Mouse (Mus musculus): ENCODE results near the gene Wdr62.
A peak's percentile ranks its signal among the peaks of the same experiment; 100 is the strongest.

The Wdr62 gene

DNA sequence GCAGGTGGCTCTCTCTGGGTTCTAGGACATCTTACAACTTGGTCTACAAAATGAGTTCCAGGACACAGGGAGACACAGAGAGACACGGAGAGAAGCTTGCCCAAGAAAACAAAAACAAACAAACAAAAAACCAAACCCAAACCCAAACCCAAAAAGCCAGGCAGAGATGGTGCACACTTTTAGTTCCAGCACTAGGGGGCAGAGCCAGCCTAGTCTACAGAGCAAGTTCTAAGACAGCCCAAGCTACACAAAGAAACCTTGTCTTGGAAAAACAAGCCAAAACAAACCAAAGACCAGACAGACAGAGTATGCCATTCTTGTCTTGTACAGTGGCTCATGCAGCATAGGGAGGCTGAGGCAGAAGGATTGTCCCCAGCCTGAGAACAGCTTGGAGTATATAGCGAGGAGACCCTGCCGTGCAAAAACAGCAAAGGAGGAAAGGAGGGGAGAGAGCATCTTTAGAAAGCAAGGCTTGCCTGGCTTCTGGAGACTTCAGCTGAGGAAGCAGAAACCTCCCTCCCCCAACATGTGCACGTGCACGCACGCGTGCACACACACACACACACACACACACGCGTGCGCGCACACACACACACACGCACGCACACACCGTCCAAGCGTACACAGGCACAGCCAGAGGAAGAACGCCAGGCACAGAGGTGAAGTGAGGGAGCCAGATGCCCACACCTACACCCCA lies 26.0 kb upstream of the Wdr62 start:
- no peak for DNase-seq (ENCODE audit: low spot score in 2 of 2)

DNA sequence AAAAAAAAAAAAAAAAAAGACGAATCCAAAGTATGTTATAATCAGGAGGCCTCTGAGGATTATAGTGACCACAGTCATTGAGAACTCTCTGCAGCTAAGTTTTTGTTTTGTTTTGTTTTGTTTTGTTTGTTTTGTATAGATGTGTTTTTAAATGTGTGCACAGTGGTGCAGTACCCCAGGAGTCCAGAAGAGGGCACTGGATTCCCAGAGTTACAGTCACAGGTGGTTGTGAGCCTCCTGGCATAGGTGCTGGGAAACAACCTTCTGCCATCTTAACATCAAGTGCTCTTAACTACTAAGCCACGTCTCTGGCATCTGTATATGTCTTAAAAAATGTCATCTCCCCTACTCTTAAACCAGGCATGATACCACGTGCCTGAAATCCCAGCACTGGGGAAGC lies 20.7 kb upstream of the Wdr62 start:
- DNase-seq (ENCODE audit: low spot score in 2 of 2), result no peak

DNA sequence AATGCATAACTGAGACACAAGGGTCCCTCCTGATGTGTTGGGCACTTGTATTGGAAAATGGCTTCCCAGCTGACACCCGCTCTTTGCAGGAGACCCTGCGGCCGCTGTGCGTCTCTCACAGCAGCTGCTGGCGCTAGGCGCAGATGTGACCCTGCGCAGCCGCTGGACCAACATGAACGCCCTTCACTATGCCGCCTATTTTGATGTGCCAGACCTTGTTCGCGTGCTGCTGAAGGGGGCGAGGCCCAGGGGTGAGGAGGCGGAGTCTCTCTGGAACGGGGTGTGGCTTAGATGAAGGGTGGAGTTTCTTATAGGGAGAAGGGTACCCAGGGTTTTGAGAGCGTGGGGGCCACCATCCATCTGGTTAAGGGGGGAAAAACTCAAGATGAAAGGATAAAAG lies 17.0 kb upstream of the Wdr62 start:
- no peak for DNase-seq (ENCODE audit: low spot score in 2 of 2)

DNA sequence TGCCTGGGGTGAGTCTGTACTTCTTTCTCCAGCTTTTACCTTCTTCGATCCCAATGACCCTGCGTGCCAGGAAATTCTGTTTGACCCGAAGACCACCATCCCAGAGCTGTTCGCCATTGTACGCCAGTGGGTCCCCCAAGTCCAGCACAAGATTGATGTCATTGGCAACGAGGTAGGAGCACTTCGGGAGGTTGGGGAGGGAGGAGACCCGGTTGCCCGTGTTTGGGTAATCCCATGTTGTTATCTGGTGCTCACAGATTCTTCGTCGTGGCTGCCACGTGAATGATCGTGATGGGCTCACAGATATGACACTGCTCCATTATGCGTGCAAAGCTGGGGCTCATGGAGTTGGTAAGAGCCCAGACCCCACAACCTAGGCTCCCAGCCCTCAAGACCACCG lies 16.6 kb upstream of the Wdr62 start:
- no peak for DNase-seq (ENCODE audit: low spot score in 2 of 2)

DNA sequence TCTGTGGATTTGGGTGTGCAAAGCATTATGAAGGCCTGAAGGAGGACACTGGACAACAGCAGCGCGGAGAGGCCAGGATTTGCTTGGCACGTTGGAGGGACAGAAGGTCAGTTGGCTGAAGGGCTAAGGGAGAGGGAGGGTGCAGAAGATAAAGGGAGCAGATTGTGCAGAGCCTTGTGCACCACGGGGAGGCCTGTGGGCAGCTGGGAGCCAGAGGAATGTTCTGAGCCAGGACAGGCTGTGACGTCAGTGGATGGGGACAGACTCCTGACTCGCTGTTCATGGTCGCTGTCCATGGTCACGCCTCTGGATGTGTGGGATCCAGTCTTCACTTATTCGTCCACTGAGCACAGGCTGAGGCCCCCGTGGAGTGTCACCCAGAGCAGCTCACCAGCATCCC lies 14.9 kb upstream of the Wdr62 start:
- no peak for DNase-seq (ENCODE audit: low spot score in 2 of 2)

DNA sequence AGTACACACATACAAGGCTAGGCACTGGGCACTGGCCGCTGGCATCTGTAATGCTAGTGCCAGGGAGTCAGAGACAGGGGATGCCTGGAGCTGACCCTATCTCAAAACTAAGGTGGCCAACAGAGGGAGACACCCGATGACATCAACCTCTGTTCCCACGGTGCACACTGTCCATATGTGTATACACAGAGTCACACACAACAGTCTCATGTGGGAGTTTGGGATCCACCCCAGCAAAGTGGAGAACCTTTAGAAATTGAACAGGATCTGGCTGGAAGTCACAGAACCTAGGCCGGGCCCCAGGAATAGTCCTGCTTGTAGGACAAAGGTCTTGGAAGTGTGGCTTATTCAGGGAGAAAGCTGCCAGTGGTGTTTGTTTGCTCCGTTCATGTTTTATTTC lies 14.1 kb upstream of the Wdr62 start:
- no peak for DNase-seq (ENCODE audit: low spot score in 2 of 2)

DNA sequence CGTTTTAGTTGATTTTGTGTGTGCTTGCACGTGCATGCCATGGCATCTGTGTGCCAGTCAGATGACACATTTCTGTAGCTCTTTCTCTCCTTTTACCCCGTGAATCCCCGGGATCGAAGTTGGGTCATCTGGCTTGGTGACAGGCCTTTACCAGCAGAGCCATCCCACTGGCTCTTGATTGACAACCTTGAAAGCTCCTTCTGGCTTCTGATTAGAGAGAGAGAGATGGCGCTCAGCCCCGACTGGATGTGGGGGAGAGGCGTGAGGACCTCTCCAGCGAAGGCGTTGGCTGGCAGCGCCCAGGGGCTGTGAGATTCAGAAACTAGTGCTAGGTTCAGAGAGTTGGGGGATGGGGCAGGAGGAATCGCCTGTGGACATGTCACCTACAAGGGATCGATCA lies 13.6 kb upstream of the Wdr62 start:
- no peak for DNase-seq (ENCODE audit: low spot score in 2 of 2)

DNA sequence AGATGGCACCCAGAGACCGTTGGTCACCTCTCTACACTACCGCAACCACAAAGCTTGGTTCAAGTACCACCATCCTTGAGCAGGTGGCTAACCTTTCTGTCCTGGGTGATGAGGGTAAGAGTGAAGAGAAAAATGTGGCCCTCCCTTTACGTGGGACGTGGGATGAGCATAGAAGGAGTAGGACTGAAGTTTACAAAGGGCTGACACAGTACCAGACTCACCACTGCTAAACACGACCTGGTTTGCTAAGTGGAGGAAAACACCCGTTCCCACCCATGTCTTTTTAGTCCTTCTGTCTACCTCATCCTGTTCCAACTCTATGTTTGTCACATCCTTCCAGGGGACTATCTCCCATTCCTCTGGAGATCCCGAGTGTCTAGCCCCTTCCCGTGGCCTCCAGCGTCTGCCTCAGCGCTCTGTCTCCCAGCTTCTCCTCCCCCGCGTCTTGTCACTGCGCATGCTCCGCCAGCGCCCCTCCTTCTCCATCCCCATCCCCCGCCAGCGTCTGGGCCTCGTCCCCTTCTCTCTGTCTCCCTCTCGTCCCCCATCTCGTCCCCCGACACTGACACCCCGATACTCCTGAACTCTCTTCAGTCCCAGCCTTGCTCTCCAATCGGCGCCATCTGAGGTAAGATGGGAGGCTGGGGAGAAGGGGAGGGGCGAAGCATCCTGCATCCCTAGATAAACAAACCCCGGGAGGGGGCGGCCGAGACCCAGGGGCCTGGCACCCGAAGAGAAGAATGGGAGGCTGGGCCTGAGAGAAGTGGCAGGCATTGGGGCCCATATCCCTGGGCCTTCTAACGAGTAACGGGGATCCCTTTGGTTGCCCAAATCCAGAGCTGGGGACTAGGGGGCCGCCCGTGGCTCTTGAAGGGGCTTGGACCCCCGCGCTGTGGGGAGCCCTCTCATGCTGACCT lies 11.3 kb upstream of the Wdr62 start, which contains the start of gene Clip3:
TSS of gene Clip3 (plus strand) at position 514 of the 917 bp plus-strand sequence.
- DNase-seq (ENCODE audit: low spot score in 2 of 2), result peak; percentile 76 to 89

DNA sequence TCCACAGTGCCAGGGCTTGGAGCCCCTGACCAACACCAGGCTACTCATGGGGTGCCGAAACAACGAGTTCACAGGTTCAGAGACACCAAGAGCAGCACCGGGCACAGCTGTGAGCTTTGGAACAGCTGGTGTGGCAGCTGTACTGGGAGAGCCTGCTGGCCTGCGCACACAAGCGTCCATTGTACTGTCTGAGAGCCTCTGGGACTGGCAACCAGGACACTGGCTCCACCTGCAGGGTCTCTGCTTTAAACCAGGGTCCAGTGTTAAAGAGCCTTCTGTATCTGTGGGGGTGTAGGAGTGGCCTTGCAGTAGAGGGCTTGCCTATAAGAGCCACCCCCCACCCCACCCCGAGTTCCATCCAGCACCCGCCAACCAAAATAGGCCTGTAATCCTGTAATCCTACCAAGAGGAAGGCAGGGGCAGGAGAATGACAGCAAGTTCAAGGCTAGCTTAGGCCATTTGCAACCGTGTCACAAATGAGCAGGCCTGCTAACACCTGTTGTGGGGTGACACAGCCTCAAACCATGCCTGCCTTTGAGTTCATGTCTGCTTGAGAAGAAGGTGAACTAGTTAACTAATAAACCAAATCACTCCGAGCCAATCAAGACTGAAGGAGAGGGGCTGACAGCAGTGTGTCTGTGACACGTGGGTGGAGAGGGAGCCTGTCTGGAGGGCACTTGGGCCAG lies 9.6 kb upstream of the Wdr62 start:
- DNase-seq (ENCODE audit: low spot score in 2 of 2), result no peak

DNA sequence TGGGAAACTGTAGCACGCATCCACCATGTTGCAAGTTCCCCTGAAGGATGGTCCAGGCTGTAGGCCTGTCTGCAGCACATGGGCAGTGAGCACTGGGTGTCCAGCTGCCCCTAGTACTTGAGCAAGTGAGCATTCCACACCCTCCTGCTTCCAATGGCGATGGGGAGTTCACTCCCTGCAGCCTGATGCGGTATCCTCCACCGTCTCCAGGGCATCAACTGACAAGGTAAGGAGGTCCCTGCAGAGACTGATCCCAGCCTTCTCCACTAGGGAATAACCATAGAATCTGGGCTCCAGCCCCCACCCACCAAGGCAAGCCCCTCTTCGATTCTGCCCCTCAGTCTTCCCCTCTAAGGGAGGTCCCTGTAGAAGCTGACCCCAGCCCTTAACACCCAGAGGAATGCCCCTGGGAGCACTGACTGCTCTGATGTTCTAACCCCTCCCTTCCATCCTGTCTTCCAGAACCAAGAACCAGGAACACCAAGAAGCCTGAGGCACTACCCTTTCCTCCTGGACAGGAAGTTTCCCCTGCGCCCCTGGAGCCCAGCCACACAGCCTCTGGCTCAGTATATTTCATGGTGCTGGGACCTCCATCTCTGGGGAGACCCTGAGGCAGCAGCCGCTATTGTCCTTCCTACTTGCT lies 9.0 kb upstream of the Wdr62 start:
- DNase-seq (ENCODE audit: low spot score in 2 of 2), result no peak

DNA sequence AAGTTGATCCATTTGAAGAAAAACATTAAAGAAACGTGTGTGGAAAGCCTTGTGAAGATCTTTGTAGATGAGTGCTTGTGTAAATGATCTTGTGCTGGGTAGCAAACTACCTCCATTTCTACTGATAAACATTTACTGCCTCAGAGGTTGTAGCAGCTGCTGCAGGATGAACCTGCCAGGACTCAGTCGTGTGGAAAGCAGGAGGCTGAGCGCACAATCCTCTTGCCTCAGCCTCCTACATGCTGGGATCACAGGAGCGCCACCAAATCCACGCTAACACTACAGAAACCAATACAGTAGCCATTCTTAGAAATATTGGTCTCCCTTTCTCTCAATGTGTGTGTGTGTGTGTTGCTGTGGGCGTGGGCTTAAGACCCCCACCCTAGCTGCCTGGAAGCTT lies 7.8 kb upstream of the Wdr62 start:
- DNase-seq (ENCODE audit: low spot score in 2 of 2), result no peak

DNA sequence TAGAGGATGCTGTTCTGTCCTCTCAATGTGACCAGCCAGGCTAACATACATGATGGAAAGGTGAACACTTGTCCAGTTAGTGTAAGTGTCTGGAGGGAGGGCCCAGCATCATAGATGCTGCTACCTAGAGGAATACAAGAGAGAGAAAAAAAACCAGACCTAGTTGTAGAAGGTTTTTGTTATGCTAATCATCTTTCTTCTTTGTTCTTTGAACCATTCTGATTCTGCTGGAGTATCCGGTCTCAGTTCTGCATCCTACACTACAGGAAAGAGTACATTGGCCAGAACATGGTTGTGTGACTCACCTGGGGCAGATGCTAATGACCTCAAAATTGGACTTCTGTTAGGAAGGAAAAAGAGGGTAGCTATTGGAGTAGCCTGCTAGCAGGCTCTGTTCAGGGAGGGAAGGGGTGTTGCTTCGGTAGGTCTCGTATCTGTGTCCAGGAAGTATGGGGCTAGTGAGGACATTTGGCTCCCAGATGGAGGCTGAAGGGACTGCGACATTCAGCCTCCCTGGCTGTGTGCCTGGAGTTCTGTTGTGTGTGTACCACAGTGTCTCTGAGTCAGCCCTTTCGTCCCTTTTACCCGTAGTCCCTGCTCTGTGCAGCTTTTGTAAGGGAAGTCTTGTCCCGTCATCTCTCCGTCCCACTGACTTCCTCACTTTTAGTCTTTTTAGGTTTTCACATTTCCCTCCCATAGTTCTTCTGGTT lies 6.6 kb upstream of the Wdr62 start:
- DNase-seq (ENCODE audit: low spot score in 2 of 2), result no peak

DNA sequence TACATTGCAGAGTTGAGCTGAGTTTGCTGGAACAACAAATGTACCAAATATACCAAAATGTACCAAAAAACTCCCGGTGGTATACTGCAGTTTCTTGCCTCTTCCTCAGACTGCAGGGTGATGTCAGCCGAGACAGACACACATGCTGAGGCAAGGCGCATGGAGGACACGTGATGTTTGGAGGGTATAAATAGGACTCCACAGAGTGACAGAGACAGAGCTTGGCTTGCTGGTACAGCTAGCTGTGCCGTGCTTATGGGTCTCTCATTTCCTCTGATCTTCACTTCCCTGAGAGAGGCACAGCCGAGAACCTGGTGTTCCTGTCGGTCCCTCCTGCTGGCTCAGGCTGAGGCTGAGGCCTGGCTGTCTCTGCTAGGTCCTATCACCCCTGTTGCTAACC lies 2.5 kb upstream of the Wdr62 start:
- DNase-seq (ENCODE audit: low spot score in 2 of 2), result no peak

DNA sequence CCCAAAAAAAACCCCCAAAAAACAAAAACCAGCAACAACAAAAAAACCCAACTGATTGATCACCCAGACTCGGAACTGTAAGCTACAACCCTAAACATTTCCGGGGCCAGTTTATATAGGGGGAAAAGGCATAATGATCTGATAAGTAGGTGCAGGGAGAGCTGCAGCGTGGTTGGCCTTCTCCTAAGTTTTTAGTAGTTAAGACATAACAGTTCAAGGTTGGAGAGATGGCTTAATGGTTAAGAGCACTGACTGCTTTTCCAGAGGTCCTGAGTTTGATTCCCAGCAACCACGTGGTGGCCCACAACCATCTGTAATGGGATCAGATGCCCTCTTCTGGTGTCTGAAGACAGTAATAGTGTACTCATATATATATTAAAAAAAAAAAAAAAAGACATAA lies 1.3 kb upstream of the Wdr62 start:
- DNase-seq (ENCODE audit: low spot score in 2 of 2), result no peak

DNA sequence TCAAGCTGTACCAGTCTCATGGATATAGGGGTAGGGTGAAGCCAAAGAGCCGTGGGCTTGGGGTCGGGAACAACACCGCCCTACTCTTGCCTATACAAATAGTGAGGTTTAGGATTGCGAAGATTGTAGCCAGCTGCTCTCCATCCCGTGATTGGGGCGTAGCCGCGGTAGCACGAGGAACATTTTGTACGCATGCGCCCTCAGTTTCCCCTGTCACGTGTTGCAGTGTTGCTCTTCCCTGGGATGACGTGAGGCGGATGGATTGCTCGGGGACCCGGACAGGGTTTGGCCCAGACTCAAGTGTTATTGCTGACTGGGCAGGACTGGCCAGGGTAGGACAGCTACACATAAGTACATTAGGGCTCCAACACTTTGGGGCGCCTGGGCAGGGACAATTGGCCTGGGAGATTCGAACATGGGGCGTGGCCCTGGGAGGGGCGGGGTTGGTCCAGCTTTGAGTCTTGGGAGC lies 485 bp upstream of the Wdr62 start:
- peak; percentile 85 to 89 for DNase-seq (ENCODE audit: low spot score in 2 of 2)

DNA sequence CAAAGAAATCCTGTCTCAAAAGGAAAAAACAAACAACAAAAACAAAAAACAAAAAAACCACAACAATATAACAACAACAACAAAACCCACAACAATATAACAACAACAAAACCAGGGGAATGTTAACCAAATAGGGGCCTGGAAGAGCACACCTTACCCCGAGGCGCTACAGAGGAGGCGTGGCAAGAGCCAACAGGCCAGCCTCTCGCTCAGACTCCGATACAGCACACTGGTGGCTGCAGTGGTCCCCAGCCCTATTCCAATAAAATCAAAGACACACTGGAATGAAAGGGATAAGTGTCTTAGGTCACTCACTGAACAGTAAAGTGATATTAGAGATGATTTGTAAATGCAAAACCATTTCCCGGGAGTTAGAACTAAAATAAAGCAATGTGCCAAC lies 683 bp downstream of the Wdr62 start:
- no peak for DNase-seq (ENCODE audit: low spot score in 2 of 2)

DNA sequence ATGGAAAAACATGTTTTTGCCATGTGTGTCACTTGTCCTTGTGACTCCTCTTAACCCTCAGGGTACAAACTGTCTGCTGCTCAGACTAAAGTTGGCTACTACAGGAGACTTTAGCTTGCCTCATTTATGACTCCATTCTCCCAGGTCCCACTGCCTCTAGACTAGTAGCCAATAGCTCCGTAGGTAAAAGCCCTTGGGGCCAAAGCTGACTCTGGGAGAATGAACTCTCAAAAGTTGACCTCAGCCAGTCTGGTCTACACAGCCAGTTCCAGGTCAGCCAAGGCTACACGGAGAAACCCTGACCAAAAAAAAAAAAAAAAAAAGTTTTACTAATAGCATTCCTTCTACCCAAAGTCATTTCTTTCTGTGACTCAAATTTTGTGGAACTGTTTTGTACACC lies 1.3 kb downstream of the Wdr62 start:
- no peak for DNase-seq (ENCODE audit: low spot score in 2 of 2)

DNA sequence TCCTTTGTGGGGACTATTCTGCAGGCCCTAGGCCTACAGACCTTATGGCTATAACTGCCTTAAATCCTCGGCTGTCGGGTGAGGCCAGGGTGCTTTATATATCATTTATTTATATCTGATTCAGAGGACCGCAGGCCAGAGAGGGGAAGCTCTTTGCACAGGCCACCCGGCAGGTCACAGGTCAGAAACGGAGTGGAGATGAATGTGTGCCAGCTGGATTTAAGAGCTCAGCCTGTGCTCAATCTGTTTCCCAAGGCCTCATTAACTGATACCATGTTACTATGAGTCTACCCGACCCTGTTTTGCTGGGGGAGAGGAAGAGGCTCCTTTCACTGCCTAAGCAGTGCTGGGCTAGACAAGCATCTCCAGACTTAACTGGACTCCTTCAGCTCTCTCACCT lies 5.8 kb downstream of the Wdr62 start:
- DNase-seq (ENCODE audit: low spot score in 2 of 2), result no peak

DNA sequence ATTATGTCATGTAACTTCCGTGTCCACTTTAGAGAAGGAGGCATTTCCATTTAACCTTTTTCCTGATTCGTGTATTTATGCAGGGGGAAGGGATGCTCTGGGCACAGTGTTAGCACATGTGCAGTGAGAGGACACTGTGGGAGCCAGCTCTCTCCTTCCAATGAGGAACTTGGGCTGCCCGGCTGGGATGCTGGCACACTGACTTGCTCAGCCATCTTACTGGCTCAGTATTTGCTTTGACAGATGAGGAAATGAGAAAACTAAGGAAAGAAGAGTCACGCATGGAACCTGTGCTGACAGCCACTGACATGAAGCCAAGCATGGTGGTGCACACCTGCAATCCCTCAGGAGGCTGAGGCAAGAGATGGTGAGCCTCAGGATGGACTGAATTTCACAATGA lies 10.6 kb downstream of the Wdr62 start:
- DNase-seq (ENCODE audit: low spot score in 2 of 2), result no peak

DNA sequence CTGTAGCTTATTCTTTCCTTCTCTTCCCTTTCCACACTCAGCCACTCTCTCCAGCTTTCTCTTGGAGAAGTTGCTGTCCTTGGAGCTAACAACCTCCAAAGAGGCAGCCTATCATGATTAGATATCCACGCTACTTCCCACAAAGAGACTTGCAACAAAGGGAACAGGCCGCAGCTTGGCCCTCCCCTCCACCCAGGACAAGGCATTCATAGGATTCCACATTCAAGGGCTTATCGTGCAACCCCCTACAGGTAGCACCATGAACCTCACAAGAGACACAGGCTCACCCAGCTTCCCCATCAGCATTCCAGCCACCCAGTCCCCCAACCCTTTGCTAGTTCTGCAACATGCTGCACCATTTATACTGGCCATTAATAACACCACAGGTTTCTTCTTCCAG lies 13.4 kb downstream of the Wdr62 start:
- no peak for DNase-seq (ENCODE audit: low spot score in 2 of 2)

DNA sequence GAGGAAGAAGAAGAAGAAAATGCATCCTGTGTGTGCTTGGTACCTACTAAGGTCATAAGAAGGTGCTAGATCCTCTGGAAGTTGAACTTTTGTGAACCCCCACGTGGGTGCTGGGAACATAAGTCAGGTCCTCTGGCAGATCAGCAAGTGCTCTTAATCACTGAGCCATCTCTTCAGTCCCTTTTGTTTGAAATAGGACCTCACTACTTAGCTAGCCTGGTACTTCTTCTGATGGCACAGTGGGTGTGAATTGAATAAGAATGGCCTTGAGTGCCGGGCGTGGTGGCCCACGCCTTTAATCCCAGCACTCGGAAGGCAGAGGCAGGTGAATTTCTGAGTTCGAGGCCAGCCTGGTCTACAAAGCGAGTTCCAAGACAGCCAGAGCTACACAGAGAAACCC lies 14.3 kb downstream of the Wdr62 start:
- DNase-seq (ENCODE audit: low spot score in 2 of 2), result no peak

All from urinary bladder, postnatal 4 days (tissue).